Mouse (Mus musculus) left cerebral cortex, adult 2 months (tissue): ENCODE measurements around the gene Rnaseh2c. TPM values are rescaled to one million over a fixed set of nuclear protein-coding genes. Genes with fewer than 3 reads are reported as not detected.

Experiments
- DNase-seq, 2 experiments: peaks; one replicate each; pipeline ENCODE4 v3.0.0; 2021 to 2022; ENCODE audit warnings: low spot score in 2 of 2, mixed read lengths in 1 of 2; ENCODE audit errors: extremely low spot score in 1 of 2
- H3K27ac ChIP-seq: fragments of 200-600 bp; 2 replicates; pipeline ENCODE4 v1.8.1; 2022
- H3K4me3 ChIP-seq: fragments of 200-600 bp; 2 replicates; pipeline ENCODE4 v1.8.1; 2022
- CTCF ChIP-seq: fragments of 200-600 bp; IDR thresholded peaks from 2 replicates; pipeline ENCODE4 v1.8.1; 2022; ENCODE audit warnings: antibody characterized with exemption, mild to moderate bottlenecking, moderate library complexity
- intact Hi-C: fragments of 180-260 bp; cut with DNase I; formaldehyde crosslinking; loops from one replicate; pipeline ENCODE4 v1.15.1; 2025
- total RNA-seq, 2 experiments: library from RNA; stranded (reverse); gene quantifications; 2 replicates each; pipeline ENCODE4 v1.2.3; 2021

Rnaseh2c gene
- total RNA-seq, 2 experiments from 2014 or later: 77.7 to 82.4 TPM

GRCm38 (mm10) chr19:5611973-5612372, 10.3 kb downstream of the Rnaseh2c start:
- Histone ChIP-seq H3K4me3 (no peak overlapping the region), H3K27ac (no peak overlapping the region)
- intact Hi-C loops: no loop called here
- TF ChIP-seq CTCF: no peak; the same call in 1 of the 2 replicates
- DNase-seq: no peak

- no peak for DNase-seq
- Histone ChIP-seq H3K27ac (no peak overlapping the region), H3K4me3 (no peak overlapping the region)
- no peak for TF ChIP-seq CTCF
- intact Hi-C loops: no loop called here
Measured at GRCm38 (mm10) chr19:5612762-5613411, 11.2 kb downstream of the Rnaseh2c start.

- no peak for DNase-seq
- Histone ChIP-seq H3K4me3 (no peak overlapping the region), H3K27ac (no peak overlapping the region)
- TF ChIP-seq CTCF: no peak
- intact Hi-C loops: no loop called here
Measured at GRCm38 (mm10) chr19:5614953-5615352, 13.3 kb downstream of the Rnaseh2c start.

- no peak overlapping the region for H3K27ac ChIP-seq
- no peak overlapping the region for H3K4me3 ChIP-seq
- intact Hi-C loops: no loop called here
- DNase-seq: no peak
- TF ChIP-seq CTCF: no peak
Measured at GRCm38 (mm10) chr19:5620007-5620406, 18.3 kb downstream of the Rnaseh2c start.

GRCm38 (mm10) chr19:5621884-5622283, 20.2 kb downstream of the Rnaseh2c start:
- TF ChIP-seq CTCF: no peak
- DNase-seq: no peak
- Histone ChIP-seq H3K27ac (no peak overlapping the region), H3K4me3 (no peak overlapping the region)
- intact Hi-C loops: no loop called here

GRCm38 (mm10) chr19:5625311-5625710, 23.6 kb downstream of the Rnaseh2c start:
- Histone ChIP-seq H3K4me3 (no peak overlapping the region), H3K27ac (no peak overlapping the region)
- intact Hi-C loops: loop anchor here (5.0 kb wide), 1 partner anchor 38 kb away; no protein-coding TSS in a partner anchor
- no peak for DNase-seq
- TF ChIP-seq CTCF: no peak

GRCm38 (mm10) chr19:5629907-5630306, 28.2 kb downstream of the Rnaseh2c start:
- DNase-seq: no peak
- no peak overlapping the region for H3K4me3 ChIP-seq
- H3K27ac ChIP-seq: no peak overlapping the region
- no peak for TF ChIP-seq CTCF
- intact Hi-C loops: loop anchor here (5.0 kb wide), 1 partner anchor 43 kb away; no protein-coding TSS in a partner anchor

GRCm38 (mm10) chr19:5632120-5632519, 30.4 kb downstream of the Rnaseh2c start:
- intact Hi-C loops: no loop called here
- no peak overlapping the region for H3K27ac ChIP-seq
- no peak for TF ChIP-seq CTCF
- no peak overlapping the region for H3K4me3 ChIP-seq
- no peak for DNase-seq

- no peak for TF ChIP-seq CTCF
- Histone ChIP-seq H3K27ac (peak overlapping the region; percentile 99), H3K4me3 (no peak overlapping the region)
- DNase-seq: no peak
- intact Hi-C loops: loop anchor here (2.0 kb wide), 1 partner anchor 53 kb away; the partner anchor contains the start of genes Map3k11 and Pcnx3
Measured at GRCm38 (mm10) chr19:5636036-5636570, 34.4 kb downstream of the Rnaseh2c start.

GRCm38 (mm10) chr19:5636571-5637041, 34.9 kb downstream of the Rnaseh2c start:
- H3K4me3 ChIP-seq: peak overlapping the region; percentile 99
- DNase-seq: no peak
- intact Hi-C loops: loop anchor here (1.0 to 2.0 kb wide), 2 partner anchors 26 to 52 kb away; partner anchors contain the start of genes Kat5, Map3k11 and Pcnx3
- no peak for TF ChIP-seq CTCF
- H3K27ac ChIP-seq: peak overlapping the region; percentile 99

- H3K27ac ChIP-seq: peak within 1 kb of the TSS; percentile 99
- intact Hi-C loops: loop anchor here (1.0 to 2.0 kb wide), 2 partner anchors 27 to 51 kb away; partner anchors contain the start of genes Kat5, Map3k11 and Pcnx3
- TF ChIP-seq CTCF: no peak
- peak within 1 kb of the TSS; percentile 99 for H3K4me3 ChIP-seq
- DNase-seq: peak; percentile 90 to 92
Measured at GRCm38 (mm10) chr19:5637069-5638047, 35.7 kb downstream of the Rnaseh2c start, which contains the start of gene Rela. TSS of gene Rela (plus strand) at chr19:5637483.
